Mouse (Mus musculus) hindbrain, embryonic 13.5 days (tissue): ENCODE data around the gene Catsperg2. TPM values are rescaled to one million over a fixed set of nuclear protein-coding genes. Genes with fewer than 3 reads are reported as not detected.
"Not testable (repeated sequence)": the region's sequence is repeated elsewhere in the genome, so short reads cannot be mapped to it uniquely, and the experiment has no call there.

Experiments
- ATAC-seq: fragments of 200-750 bp; cut with Nextera tagmentation; 2 replicates; pipeline ENCODE4 v1.8.0; 2017; ENCODE audit warnings: moderate TSS enrichment; ENCODE audit not compliant: low FRiP score
- H3K27ac ChIP-seq: fragments of 300-500 bp; sonication (generic); 2 replicates; pipeline ENCODE4 v1.5.1; 2015; ENCODE audit warnings: inconsistent platforms, mild to moderate bottlenecking, moderate library complexity
- H3K27me3 ChIP-seq: fragments of 300-500 bp; sonication (generic); 2 replicates; pipeline ENCODE4 v1.6.1; 2015; ENCODE audit warnings: mild to moderate bottlenecking, inconsistent platforms
- H3K36me3 ChIP-seq: fragments of 300-500 bp; sonication (generic); 2 replicates; pipeline ENCODE4 v1.6.1; 2015; ENCODE audit warnings: mild to moderate bottlenecking, inconsistent platforms
- H3K4me1 ChIP-seq: fragments of 300-500 bp; sonication (generic); replicated peaks from 2 replicates; pipeline ENCODE4 v1.6.1; 2015; ENCODE audit warnings: inconsistent platforms
- H3K4me2 ChIP-seq: fragments of 300-500 bp; sonication (generic); 2 replicates; pipeline ENCODE4 v1.6.1; 2015; ENCODE audit warnings: inconsistent platforms, mild to moderate bottlenecking, moderate library complexity
- H3K4me3 ChIP-seq: fragments of 300-500 bp; sonication (generic); 2 replicates; pipeline ENCODE4 v1.5.1; 2015; ENCODE audit warnings: mild to moderate bottlenecking, inconsistent platforms
- H3K9ac ChIP-seq: fragments of 300-500 bp; sonication (generic); 2 replicates; pipeline ENCODE4 v1.6.1; 2015; ENCODE audit warnings: mild to moderate bottlenecking, inconsistent platforms
- H3K9me3 ChIP-seq: fragments of 300-500 bp; sonication (generic); 2 replicates; pipeline ENCODE4 v1.6.1; 2016; ENCODE audit warnings: inconsistent platforms
- WGBS: fragments of 180-500 bp; shearing (Covaris S2); methylation state at CpG from one replicate; pipeline ENCODE4 v1.1.7; 2015; 5-methylcytosine and 5-hydroxymethylcytosine counted together
- microRNA counts: library from miRNA; unstranded; fragments of <30 nt; microRNA quantifications from one replicate; lab custom pipeline; 2016
- microRNA-seq: library from miRNA; unstranded; fragments of <30 nt; microRNA quantifications from one replicate; pipeline ENCODE4, GENCODE M21; 2016
- polyA plus RNA-seq: library from polyadenylated mRNA; unstranded; fragments of >200 nt; fragmentation: Nextera tagmentation; extraction: Ambion mirVana; gene quantifications from 2 replicates; pipeline ENCODE4 v1.2.1, GENCODE M21; 2015

The Catsperg2 gene
- polyA plus RNA-seq, 1 experiment from 2014 or later: 0.32 TPM

GRCm38 (mm10) chr7:29708891-29709290 lies 17.9 kb downstream of the Catsperg2 start:
- 95% methylated on average over 2 of the region's 2 CpGs for WGBS
- not testable (repeated sequence) for H3K9me3 ChIP-seq, H3K36me3 ChIP-seq, H3K4me3 ChIP-seq, H3K27me3 ChIP-seq, ATAC-seq, H3K4me1 ChIP-seq, H3K27ac ChIP-seq, H3K9ac ChIP-seq, H3K4me2 ChIP-seq

GRCm38 (mm10) chr7:29695231-29695630 lies 31.6 kb downstream of the Catsperg2 start:
- 90% methylated on average over 3 of the region's 3 CpGs for WGBS

GRCm38 (mm10) chr7:29681868-29682267 lies 45.0 kb downstream of the Catsperg2 start:
- Histone ChIP-seq H3K27ac (no peak overlapping the region), H3K9ac (no peak overlapping the region), H3K4me1 (no peaks in the 10 kb centered on the region), H3K4me2 (no peak overlapping the region), H3K9me3 (peaks cover 18% of the 10 kb centered on the region), H3K4me3 (no peak overlapping the region), H3K36me3 (no peaks in the 10 kb centered on the region), H3K27me3 (no peaks in the 10 kb centered on the region)
- 74% methylated on average over 3 of the region's 3 CpGs for WGBS
- no peak for ATAC-seq

More at GRCm38 (mm10) chr7:29695231-29695630, 31.6 kb downstream of the Catsperg2 start:
- H3K36me3 ChIP-seq, H3K27ac ChIP-seq, H3K9me3 ChIP-seq, H3K4me2 ChIP-seq, H3K27me3 ChIP-seq, ATAC-seq, H3K9ac ChIP-seq, H3K4me1 ChIP-seq, H3K4me3 ChIP-seq: not testable (repeated sequence)

MicroRNA genes within 50 kb of the gene (microRNA counts, 519-probe panel; counts per million panel counts)
- 51.3 counts per million for microRNA mmu-miR-1964 (lab: Ali Mortazavi, UCI)

Small RNA genes within 50 kb of the gene (microRNA-seq; reads per million reads assigned to microRNA genes)
- gene Mir1964: 1.9 reads per million

Other genes starting within 250 kb of the Catsperg2 start
- gene Sipa1l3, start 208.4 kb downstream of the Catsperg2 start, polyA plus RNA-seq: 12.6 and 13.7 TPM in 2 replicates
- gene Zfp84, start 41.5 kb upstream of the Catsperg2 start, polyA plus RNA-seq: 17.2 and 17.3 TPM in 2 replicates
- 14.2 and 14.7 TPM in 2 replicates for gene Zfp30, start 57.0 kb upstream of the Catsperg2 start, polyA plus RNA-seq
- gene Zfp790, start 89.1 kb upstream of the Catsperg2 start, polyA plus RNA-seq: 28.6 and 30.0 TPM in 2 replicates
- 12.4 and 13.0 TPM in 2 replicates for gene Zfp940, start 126.6 kb upstream of the Catsperg2 start, polyA plus RNA-seq
- gene Zfp420, start 132.9 kb upstream of the Catsperg2 start, polyA plus RNA-seq: 18.2 and 18.9 TPM in 2 replicates
- gene Zfp27, start 179.5 kb upstream of the Catsperg2 start, polyA plus RNA-seq: 15.1 and 15.2 TPM in 2 replicates
- 8.5 and 8.6 TPM in 2 replicates for gene Zfp383, start 181.2 kb upstream of the Catsperg2 start, polyA plus RNA-seq
- 17.5 and 18.4 TPM in 2 replicates for gene Zfp74, start 227.1 kb upstream of the Catsperg2 start, polyA plus RNA-seq